Mouse (Mus musculus): ENCODE results near the gene Apol9b.

The Apol9b gene

DNA sequence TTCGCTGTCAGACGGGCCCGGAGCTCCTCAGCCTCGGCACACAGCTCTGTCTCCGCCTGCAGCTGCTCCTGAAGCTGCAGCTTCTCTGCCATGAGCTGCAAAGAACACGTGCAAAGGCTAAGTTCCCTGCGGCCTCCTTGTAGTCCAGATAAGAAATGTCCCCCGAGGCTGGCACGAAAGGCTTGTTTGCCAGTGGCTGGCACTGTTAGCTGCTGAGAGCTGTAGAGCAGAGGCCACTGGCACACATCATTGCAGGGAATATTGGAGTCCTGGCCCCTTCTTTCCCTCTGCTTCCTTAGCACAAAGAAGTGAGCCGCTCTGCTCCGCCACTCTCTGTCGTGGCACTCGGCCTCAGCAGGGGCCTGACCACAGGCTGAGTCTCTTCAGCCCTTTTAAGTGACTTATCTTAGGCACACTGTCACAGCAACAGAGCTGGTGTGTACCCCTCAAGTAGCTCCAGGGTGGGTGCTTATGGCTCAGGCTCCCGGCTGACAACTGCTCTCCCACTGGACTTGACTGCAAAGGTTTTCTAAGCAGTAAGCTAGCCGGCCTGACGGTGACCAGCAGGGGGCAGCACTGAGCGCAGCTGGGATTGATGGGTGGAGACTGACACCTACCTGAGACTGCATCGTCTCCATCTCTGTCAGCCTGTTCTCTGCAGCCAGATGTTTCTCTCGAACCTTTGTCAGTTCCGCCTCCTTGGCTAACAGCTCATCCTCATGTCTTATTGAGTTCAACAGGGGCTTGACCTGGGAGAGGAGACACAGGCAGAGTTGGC is 46.5 kb downstream of the Apol9b start:
- DNase-seq (ENCODE audit: low spot score in 2 of 2) = peak; percentile 48 to 71

- no peak for DNase-seq (ENCODE audit: low spot score in 2 of 2)
Measured at GRCm38 (mm10) chr15:77782449-77783014, 53.7 kb downstream of the Apol9b start.

- DNase-seq (ENCODE audit: low spot score in 2 of 2) = no peak
Measured at GRCm38 (mm10) chr15:77784039-77784824, 55.4 kb downstream of the Apol9b start.

- no peak for DNase-seq (ENCODE audit: low spot score in 2 of 2)
Measured at GRCm38 (mm10) chr15:77785807-77786206, 57.0 kb downstream of the Apol9b start.
